Mouse (Mus musculus) cerebellum, adult 2 months (tissue): ENCODE data around the gene Homer1.

Experiments
- CTCF ChIP-seq: fragments of 200-500 bp; IDR thresholded peaks from 2 replicates; pipeline ENCODE4 v1.5.1; 2011; ENCODE audit warnings: low read depth, mild to moderate bottlenecking, control low read depth, low read length, moderate library complexity, borderline replicate concordance; ENCODE audit not compliant: insufficient read depth
- POLR2A ChIP-seq: fragments of 200-500 bp; IDR thresholded peaks from 2 replicates; pipeline ENCODE4 v1.6.1; 2011; ENCODE audit warnings: low read length, control low read depth, borderline replicate concordance; ENCODE audit not compliant: insufficient read depth

- TF ChIP-seq CTCF (peak; percentile 8; the same call in 1 of the 2 replicates), POLR2A (no peak)
Measured at GRCm38 (mm10) chr13:93340555-93341278, 41.3 kb downstream of the Homer1 start.
